Mouse (Mus musculus): ENCODE data around the gene Slc24a3. TPM values are rescaled to one million over a fixed set of nuclear protein-coding genes. Genes with fewer than 3 reads are reported as not detected.

Gene Slc24a3
- total RNA-seq, 2 experiments from 2014 or later: 117 to 120 TPM

DNA sequence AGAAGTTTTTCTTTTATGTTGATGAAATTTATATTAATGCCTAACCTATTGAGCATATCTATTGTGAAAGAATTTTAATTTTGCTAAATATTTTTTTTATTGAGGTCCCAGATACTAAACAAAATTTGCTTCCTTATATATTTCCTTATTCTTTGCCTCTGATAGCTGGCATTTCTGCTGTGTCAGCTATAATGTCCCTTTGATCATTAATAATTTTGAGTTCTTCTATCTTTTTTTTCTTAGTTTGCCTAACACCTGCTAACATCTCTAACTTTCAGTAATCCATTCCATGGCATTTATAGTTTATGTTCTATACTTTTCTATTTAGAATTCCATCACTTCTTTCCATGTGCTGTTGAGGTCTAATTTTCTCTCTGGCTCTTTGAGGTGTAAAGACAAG, 165.9 kb downstream of the Slc24a3 start:
- intact Hi-C loops (cut with DNase I): no loop called here
- DNase-seq (ENCODE audit: low spot score in 2 of 2): no peak

DNA sequence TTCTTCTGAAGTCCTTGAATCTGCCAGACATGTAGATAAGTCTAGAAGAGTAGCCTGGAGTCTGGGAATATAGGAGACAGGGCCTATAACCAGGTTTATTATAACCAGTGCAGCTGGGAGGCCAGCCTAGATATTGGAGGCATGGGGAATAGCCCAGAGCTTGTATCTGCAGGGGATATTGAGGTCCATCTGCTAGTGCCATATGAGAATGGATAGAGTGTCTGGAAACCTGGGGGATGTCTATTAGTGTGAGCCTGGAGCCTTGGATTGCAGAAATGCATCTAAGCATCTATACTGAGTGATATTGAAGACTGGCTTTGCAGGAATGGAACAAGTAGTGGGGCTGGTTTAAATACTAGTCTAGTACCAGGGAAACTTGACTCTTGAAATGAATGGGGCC, 168.9 kb downstream of the Slc24a3 start:
- no peak for DNase-seq (ENCODE audit: low spot score in 2 of 2)
- intact Hi-C loops (cut with DNase I): no loop called here

DNA sequence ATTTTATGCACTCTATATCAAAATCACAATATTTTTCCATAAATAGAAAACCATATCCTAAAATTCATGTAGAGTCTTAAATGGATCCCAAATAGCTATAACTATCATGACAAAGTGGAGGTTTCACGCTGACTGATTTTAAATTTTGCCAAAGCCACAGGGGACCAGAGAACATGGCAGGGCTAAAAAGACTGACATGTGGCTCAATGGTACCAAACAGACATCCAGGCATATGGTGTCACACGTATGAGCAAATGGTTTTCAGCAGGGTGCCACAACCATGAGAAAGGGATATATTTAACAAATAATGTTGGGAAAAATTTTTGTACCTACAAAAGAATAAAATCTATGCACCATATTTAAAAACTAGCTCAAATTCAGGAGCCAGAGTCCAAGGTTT, 173.3 kb downstream of the Slc24a3 start:
- DNase-seq (ENCODE audit: low spot score in 2 of 2): no peak
- intact Hi-C loops (cut with DNase I): loop anchor here (5.0 kb wide), 1 partner anchor 41 kb away; no protein-coding TSS in a partner anchor

DNA sequence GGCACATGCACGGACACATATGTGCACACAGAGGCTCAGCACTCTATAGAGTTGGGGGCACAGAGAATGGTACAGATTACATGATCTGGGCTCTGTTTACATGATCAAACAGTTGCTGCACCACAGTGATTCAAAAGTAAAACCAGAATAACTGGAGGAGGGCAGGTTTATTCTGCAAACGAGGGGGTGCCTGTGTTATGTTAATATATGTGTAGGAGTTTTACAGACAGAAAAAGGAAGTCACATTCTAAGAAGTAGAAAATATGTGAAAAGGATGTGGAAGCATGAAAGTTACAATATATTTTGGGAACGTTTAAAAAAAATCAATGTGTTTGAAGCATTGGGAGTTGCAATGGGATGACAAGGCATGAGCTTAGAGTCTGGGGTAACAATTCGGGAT, 175.4 kb downstream of the Slc24a3 start:
- intact Hi-C loops (cut with DNase I): loop anchor here (5.0 kb wide), 1 partner anchor 39 kb away; no protein-coding TSS in a partner anchor

DNA sequence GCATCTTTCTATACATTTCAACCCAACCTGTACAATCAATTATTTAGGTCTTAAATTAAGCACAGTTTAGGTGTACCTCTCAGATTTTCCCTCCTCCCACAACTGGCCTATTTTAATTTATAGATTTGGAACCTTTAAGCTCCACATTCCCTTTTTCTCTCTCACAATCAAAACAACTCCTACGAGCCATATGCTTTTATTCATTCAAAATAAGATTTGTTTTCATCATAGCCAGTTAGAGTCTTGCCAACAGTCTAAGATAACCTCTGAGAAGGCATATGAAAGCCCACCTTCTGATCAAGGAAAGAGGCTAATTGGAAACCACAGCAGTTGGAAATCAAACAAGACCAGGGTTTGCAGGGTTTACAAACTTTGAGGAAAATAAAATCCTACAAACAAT, 177.0 kb downstream of the Slc24a3 start:
- intact Hi-C loops (cut with DNase I): loop anchor here (5.0 kb wide), 1 partner anchor 38 kb away; no protein-coding TSS in a partner anchor
- peak in 1 of 2 experiments; percentile 2 for DNase-seq (ENCODE audit: low spot score in 2 of 2)

More for the DNA sequence above, 175.4 kb downstream of the Slc24a3 start:
- no peak for DNase-seq (ENCODE audit: low spot score in 2 of 2)

DNA sequence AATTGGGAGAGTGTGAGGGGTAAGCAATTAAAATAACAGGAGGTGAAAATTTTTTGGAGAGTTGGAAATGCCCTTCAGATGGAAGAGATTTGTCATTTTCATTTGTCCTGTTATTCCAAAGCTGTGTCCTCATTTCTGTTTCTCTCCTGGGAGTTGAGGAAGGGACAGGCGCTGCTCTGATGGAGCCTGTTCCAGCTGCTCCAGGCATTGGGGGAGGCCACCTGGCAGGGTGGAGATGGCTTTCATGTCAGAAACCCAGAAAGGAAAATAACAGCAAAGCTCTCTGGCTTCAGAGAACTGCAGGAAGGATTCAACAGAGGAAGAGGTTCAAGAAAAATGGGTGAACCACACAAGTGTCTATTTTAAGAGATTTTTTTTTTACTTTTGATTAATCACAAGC, 186.2 kb downstream of the Slc24a3 start:
- DNase-seq (ENCODE audit: low spot score in 2 of 2): peak in 1 of 2 experiments; percentile 2
- intact Hi-C loops (cut with DNase I): no loop called here

DNA sequence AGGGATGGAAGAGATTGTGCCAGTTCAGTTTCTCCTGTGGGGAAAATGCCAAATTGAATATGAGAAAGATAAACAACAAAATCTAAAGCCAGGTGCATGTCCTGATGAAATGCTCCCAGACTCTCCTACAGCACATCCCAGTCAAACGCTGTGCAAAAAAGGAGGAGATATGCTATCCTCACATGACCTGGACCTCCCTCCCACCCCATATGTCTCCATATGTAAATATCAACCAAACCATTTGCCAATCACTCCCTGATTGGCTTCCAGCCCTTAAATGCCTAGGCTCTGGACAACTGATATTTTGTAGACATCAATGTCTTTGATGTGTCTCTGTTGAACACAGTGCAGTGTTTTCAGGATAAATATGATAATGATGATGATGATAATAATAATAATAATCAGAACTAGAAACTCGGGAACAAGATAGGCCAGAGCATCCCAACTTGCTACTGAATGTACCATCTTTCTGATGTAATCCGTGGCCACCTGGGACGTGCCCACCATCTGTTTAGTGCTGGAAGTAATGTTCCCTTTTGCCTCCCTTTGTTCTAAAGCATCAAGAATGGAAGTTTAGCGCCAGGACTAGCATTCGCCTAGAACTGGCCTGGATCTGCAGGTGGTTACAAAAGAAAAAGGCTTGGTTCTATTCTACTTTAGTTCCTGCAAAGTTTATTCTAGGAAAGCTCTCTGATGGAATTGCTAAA, 190.8 kb downstream of the Slc24a3 start:
- no peak for DNase-seq (ENCODE audit: low spot score in 2 of 2)
- intact Hi-C loops (cut with DNase I): no loop called here

DNA sequence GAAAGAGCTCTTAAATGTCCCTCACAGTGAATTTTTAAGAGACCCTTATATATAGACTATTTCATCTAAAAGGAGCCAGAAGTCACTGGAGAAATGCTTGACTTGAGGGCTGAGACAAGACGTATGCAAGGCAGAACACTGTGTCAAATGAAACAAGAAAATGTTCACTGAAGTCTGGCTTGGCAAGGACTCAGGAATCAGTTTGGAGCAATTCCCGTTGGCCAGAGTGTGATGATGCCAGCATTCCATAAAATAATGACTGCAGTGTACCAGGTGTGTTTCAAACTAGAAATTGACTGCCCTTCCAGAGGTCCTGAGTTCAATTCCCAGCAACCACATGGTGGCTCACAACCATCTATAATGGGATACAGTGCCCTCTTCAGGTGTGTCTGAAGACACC, 196.1 kb downstream of the Slc24a3 start:
- intact Hi-C loops (cut with DNase I): no loop called here
- no peak for DNase-seq (ENCODE audit: low spot score in 2 of 2)

DNA sequence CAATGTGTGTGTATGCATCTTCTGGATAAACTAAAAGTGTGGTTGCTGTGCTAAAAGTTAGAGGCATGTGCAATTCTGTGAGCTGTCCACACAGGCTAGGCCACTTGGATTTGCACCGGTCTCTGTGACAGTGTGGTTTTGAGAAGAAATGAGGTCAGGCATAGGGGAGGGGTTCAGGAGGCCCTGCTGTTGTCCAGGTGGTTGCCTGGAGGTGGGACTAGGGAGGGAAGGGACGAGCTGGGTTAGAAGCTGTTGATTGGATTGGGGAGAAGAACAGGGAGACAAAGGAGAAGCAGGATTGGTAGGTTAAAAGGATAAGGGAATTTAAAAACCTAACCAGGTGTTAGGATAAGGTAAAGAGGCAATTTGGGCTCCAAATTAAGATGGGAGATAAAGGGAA, 201.1 kb downstream of the Slc24a3 start:
- no peak for DNase-seq (ENCODE audit: low spot score in 2 of 2)
- intact Hi-C loops (cut with DNase I): no loop called here

DNA sequence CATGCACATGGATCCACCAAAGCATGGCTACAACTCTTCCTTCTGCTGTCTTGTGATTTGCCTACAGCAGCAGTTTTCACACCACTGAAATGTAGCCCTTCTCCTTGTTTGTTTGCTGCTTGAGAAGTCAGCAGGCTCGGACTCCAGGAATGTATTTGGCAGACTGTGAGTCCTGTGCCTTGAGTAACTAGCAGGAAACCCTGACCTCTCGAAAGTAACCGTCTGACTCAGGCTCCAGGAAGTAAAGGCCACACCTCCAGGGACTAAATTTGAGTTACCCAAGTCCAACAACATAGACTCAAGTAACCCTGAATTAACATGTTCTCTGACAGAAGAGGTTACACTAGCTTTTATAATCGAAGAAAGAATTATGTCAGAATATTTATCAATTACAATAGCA, 203.2 kb downstream of the Slc24a3 start:
- no peak for DNase-seq (ENCODE audit: low spot score in 2 of 2)
- intact Hi-C loops (cut with DNase I): no loop called here

DNA sequence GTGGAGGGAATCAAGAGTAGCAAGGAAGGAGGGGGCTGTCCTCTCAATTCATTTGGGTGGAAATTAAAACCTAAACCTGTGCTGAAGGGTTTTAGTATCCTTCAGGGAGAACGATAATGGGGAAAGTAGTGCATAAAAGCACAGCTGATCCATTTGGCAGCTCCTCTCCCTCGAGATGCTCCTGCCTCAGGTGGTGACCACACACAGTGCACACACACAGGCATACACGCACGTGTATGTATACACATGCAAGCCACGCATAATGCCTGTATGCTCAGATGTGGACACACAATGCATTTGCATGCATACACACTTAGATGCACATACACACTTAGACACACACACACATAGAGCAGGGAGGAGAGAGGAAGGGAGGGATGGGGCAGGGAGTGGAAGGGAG, 206.2 kb downstream of the Slc24a3 start:
- intact Hi-C loops (cut with DNase I): no loop called here
- DNase-seq (ENCODE audit: low spot score in 2 of 2): no peak

DNA sequence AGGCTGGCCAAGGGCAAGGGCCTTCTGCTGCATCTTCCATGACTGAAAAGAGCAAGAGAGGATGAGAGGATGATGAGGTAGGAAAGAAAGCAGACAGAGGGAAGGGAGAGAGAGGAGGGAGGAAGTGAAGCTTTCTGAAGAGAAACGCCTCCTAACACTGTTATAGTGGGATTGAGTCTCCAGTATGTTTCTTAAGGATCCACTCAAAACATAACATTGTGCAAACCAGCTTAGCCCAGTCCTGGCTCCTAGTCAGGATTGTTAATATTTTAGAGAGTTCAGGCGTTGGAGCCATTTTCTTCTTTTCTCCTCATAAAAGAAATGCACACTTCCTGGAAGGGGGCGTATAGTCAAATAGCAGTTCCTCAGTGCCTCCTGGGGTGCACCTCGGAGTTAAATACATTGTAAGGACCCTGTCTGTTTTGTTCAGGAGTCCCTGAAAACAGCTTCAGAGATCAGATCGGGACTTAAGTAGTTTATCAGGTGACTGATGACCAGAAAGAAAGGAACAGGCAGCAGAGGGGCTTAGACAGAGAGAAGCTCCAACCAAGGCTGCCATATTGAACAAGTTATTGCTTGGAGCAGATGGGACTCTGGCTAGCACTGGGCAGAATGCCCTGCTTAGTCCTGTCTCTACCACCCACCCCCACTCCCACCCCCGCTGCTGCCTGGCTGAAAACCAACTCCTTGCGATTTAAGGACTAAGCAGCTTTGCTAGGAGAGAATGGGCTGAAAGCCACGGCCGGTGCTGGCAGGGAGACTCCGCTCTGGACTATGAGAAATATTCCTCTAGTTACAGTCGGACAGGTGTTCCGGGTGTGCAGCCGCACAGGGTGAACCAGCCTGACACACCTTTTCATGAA, 215.6 kb downstream of the Slc24a3 start:
- intact Hi-C loops (cut with DNase I): loop anchor here (5.0 kb wide), 1 partner anchor 41 kb away; no protein-coding TSS in a partner anchor

DNA sequence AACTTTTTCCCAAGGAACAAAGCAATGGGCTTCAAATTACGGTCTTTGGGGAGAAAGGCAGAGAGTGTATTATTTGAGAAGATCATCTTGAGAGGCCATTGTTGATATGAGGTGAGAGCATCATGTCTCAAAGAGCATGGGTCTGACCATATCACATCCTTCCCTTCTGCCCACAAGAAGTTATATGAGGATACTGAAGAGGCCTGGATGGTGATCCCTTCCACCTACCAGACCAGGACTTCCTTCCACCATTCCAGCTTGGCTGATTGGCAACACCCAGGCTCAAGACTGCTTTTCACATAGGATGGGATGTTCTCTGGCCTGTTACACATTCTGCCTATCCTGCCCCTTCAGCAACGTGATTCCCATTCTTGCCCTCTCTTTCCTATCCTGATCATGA, 216.7 kb downstream of the Slc24a3 start:
- DNase-seq (ENCODE audit: low spot score in 2 of 2): no peak
- intact Hi-C loops (cut with DNase I): loop anchor here (5.0 kb wide), 1 partner anchor 42 kb away; no protein-coding TSS in a partner anchor

More for the DNA sequence above, 215.6 kb downstream of the Slc24a3 start:
- DNase-seq (ENCODE audit: low spot score in 2 of 2): peak; percentile 59 to 66

DNA sequence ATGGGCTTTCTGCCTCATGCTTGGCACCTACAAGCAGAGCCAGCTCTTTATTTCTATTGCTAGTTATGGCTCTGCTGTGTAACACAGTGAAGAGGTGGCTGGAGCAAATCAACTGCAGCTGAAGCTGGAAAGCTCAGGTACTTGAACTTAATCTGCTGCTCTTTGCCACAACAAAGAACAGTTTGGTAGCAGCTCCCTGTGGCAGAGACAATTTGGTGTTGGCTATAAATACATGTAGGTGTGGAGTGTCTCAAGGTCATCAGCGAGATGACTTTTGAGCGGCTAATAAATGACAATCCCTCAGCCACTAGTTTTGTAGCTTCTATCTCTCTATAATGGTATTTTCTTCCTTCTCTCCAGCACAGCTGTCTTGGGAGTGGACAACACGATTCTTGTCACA, 217.7 kb downstream of the Slc24a3 start:
- no peak for DNase-seq (ENCODE audit: low spot score in 2 of 2)
- intact Hi-C loops (cut with DNase I): no loop called here

DNA sequence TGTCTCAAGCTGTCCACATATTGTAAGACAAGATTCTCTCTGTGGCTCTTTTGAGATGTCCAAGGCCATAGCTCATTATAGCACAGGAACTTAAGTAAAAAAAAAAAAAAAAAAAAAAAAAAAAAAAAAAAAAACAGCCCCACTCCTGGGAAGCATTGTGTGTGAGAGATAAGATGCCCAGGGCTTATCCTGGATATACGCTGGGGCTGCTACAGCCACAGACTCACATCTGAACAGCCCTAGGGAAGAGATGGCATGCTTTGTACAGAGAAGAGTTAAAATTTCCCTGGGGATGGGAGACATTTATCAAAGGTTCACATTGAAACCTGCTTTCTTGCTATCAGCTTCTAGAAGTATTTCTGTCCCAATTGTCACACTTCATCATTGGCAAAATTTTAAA, 218.2 kb downstream of the Slc24a3 start:
- intact Hi-C loops (cut with DNase I): no loop called here
- no peak for DNase-seq (ENCODE audit: low spot score in 2 of 2)

DNA sequence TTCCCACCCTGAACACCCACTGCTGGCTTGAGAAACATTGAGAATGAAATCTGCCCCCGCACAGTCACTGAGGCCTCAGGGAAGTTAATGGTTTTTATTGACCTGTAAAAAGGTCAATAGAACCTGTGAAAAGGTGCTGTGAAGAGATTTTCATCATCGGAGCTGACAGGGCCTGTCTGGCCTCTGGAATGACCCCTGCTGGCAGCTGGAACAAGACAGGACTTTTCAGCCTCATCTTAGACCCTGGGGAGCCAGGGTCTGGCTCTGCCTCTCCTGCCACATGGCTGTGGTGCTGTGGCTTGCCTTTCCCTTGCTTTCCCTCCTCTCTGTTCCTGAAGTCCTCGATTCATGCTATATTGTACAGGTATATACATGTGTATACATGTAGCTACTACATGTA, 228.2 kb downstream of the Slc24a3 start:
- intact Hi-C loops (cut with DNase I): no loop called here
- no peak for DNase-seq (ENCODE audit: low spot score in 2 of 2)

DNA sequence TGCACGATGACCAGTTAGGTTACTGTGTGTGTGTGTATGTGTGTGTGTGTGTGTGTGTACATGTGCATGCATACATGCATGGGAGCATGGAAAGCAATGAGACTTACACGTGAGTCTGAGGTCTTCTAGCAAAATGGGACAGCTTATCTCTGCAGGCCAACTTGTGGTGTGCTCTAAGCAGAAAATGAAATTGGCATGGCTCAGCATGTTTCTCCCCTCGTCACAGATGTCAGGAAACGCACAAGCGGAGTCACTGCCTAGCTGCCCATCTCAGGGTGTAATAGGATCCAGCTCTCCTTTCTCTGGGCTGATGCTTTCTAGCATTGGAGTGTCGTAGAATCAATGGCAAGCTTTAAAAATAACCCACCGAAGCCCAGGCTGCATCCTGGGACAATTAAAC, 229.0 kb downstream of the Slc24a3 start:
- intact Hi-C loops (cut with DNase I): no loop called here
- no peak for DNase-seq (ENCODE audit: low spot score in 2 of 2)

DNA sequence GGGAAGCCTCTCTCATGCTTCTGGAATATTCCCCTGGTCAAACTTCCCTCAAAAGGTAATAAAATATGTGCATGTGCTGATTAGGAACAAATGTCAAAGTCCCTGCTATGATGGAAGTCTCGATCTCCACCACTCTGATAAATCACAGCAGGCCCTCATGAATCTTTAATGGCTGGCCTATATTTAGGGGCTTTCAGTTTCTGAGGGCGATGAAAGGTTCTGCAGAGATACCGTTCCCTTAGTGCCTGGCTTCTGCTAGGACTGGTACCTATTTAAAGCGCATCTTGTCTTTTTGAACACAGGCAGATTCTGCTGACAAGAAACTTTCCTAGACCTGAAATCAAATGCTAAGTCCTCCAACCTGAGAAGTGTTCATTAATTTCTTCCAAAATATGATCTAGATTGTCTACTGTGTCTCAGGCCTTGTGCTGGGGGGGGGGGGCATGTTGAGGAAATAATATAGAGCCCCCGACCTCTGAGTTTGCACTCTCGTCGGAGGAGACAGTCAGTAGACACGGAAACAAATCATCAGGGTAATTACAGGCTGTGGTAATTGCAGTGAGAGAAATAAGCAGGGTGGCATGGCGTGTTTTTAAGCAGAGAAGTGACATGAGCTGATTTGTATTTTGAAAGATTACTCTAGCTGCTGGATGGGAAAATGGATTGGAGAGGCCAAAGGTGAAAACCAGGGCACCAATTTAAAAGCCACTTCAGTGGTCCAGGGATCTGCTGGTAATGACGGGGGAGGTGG, 230.1 kb downstream of the Slc24a3 start:
- intact Hi-C loops (cut with DNase I): no loop called here
- DNase-seq (ENCODE audit: low spot score in 2 of 2): no peak

DNA sequence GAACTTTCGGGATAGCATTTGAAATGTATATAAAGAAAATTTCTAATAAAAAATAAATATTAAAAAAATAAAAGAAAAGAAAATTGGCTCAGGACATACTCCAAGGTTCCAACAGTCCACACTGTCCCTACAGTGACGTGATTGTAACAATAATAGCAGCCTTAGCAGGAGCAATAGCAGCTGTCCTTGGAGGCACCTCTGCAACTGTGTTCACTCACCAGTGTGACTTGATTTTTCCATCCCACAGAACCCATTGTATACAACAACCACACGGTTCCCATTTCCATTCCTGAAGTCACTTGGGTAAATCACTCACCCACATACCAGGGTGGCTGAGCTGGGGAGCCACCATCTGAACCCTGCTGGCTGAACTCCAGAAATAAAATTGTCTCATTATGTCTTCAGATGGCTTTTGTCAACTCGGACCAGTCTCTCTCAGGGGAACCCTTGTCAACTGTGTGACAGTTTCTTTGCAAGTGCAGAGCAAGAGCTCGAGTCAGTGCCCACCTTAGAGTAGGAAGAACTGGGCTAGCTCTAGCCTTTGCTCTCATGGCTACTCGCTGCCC, 233.8 kb downstream of the Slc24a3 start:
- intact Hi-C loops (cut with DNase I): no loop called here
- DNase-seq (ENCODE audit: low spot score in 2 of 2): no peak

DNA sequence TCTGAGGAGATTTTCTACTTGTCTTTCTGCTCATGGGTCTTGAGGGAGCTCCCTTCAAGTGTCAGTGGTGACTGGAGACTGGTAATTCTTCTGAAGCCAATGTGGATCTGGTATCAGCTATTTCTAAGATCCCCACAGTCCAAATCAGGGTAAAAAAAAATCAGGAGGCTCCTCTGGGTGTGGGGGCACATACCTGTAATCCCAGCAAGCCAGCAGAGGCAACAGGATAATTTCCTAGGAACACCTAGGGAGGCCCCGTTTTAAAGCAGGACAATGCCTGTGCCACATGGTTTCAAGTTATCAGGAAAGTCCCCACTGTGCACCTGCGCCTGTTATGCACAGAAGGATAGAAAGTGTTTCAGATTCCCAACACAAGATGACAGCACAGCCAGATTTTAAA, 234.4 kb downstream of the Slc24a3 start:
- no peak for DNase-seq (ENCODE audit: low spot score in 2 of 2)
- intact Hi-C loops (cut with DNase I): no loop called here
